Mouse (Mus musculus) gonadal fat pad, adult 2 months (tissue): ENCODE measurements around the gene Gm14496. TPM values are rescaled to one million over a fixed set of nuclear protein-coding genes. Genes with fewer than 3 reads are reported as not detected.
"Not testable (repeated sequence)": the region's sequence is repeated elsewhere in the genome, so short reads cannot be mapped to it uniquely, and the experiment has no call there.

ENCODE experiments used
- DNase-seq: peaks from one replicate; pipeline ENCODE4 v3.0.0-alpha.2; 2012; ENCODE audit warnings: low read depth
- polyA plus RNA-seq: library from polyadenylated mRNA; depleted of rRNA; stranded (reverse); fragments of >200 nt; gene quantifications from 2 replicates; pipeline ENCODE4 v1.2.3, GENCODE M21; 2012; rRNA removed

Gene Gm14496
- not detected in 2 replicates for polyA plus RNA-seq

GRCm38 (mm10) chr2:181990829-181991228 lies at the start of gene Gm14496:
Gene Gm14496, plus strand, starts transcription at chr2:181991129.
- DNase-seq, result no peak

DNA sequence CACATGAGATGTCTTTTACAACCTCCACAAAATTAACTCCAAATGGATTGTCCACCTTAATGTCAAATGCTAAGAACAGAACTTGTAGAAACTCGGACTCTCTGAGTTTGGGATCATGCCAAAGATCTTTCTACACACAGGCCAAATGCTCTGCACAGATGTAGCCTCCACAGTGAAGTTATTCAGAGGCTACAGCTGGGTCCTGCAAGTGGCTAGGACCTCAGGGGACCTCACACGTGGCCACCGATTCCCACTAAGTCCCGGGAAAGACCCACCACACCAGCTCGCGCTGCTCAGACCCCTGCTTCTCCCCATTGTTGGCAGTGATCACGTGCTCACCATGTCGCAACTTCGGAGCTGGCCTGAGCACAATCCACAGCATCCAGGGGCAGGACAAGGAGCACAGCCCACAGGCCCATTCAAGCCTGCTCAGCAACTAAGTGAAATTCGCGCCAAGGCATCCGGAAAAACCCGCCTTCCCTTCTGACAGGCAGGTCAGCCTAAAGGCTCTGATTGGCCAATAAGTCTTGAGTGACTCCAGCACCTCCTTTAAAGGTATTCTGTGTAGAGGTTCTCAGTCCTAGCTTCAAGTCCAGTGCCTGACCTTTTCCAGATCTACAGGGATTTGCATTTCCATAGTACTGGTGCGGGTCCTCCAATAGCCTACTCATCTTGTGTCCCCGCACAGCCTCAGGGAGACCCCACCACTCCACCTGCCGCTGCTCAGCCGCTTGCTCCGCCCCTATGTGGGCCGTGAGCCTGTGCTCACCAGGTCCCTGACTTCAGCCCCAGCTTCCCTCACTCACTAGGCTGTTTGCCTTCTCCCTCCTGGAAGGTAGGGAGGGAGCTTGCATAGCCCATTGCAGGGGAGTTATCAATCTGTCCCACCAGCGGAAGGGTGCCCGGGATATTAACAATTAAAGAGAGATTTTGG lies 37.9 kb upstream of the Gm14496 start:
- peak; percentile 6 for DNase-seq

DNA sequence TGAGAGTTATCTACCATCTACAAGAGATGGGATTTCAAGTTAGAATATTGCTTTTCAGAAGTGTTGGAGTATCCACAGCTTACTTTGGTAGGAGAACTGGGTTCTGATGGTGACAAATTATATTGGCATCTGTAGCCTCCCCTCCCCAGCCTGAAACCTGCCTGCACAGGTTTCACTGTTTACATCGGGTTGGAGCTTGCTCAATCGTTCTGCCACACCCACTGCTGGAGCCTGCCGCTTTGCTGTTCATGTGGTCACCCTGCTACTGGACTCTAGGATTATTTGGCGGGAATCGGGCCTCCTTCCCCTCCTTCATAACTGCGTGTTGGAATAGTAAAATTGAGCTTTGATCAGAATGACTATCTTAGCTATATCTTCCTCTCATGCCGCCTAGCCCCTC lies 22.5 kb upstream of the Gm14496 start:
- DNase-seq, result no peak

- no peak for DNase-seq
These were observed 21.7 kb upstream of the Gm14496 start for GRCm38 (mm10) chr2:181969187-181969586.

- not testable (repeated sequence) for DNase-seq
These were observed 9.0 kb upstream of the Gm14496 start for GRCm38 (mm10) chr2:181981969-181982368.

Other genes starting within 250 kb of the Gm14496 start
- gene Myt1, start 227.8 kb upstream of the Gm14496 start, polyA plus RNA-seq, result not detected in 2 replicates
- 26.8 and 36.1 TPM in 2 replicates for gene Pcmtd2, start 153.3 kb upstream of the Gm14496 start, polyA plus RNA-seq
- 8.5 and 9.5 TPM in 2 replicates for gene Polr3k, start 126.8 kb upstream of the Gm14496 start, polyA plus RNA-seq